Mouse (Mus musculus) B cell, adult (primary cell): ENCODE data around the gene Oog4. TPM values are rescaled to one million over a fixed set of nuclear protein-coding genes. Genes with fewer than 3 reads are reported as not detected.

Source experiments
- total RNA-seq: library from RNA; stranded (reverse); gene quantifications from 4 replicates; pipeline ENCODE4 v1.2.4, GENCODE M21; 2023; ENCODE audit not compliant: inconsistent age

Oog4 gene
- total RNA-seq, result not detected in 4 replicates

GRCm38 (mm10) chr4:143450224-143450623, at the start of gene Oog4:
Gene Oog4, minus strand, starts transcription at chr4:143450324.

GRCm38 (mm10) chr4:143412219-143413092, 37.7 kb downstream of the Oog4 start, which contains the start of gene Pramef8:
Gene Pramef8, plus strand, starts transcription at chr4:143412426.

GRCm38 (mm10) chr4:143394181-143394580, 55.9 kb downstream of the Oog4 start, which contains the start of gene Pramel1:
Gene Pramel1, plus strand, starts transcription at chr4:143394428.

Other genes starting within 250 kb of the Oog4 start
- 72.2 to 78.3 TPM (median 77.7 TPM) in 4 replicates for gene Prdm2, start 237.3 kb downstream of the Oog4 start, total RNA-seq
- gene Pdpn, start 150.8 kb downstream of the Oog4 start, total RNA-seq, result not detected in 4 replicates
- not detected in 4 replicates for gene Lrrc38, start 100.6 kb downstream of the Oog4 start, total RNA-seq
- not detected in 4 replicates for gene Pramel1, start 55.9 kb downstream of the Oog4 start, total RNA-seq
- gene Pramef8, start 37.9 kb downstream of the Oog4 start, total RNA-seq, result 58.5 to 72.0 TPM (median 67.7 TPM) in 4 replicates
- not detected in 4 replicates for gene Gm13043, start 61.0 kb upstream of the Oog4 start, total RNA-seq
- not detected in 4 replicates for gene Gm13040, start 85.6 kb upstream of the Oog4 start, total RNA-seq
- not detected in 4 replicates for gene BC080695, start 101.4 kb upstream of the Oog4 start, total RNA-seq
- not detected in 4 replicates for gene Gm13057, start 101.4 kb upstream of the Oog4 start, total RNA-seq
- not detected in 4 replicates for gene Gm13083, start 164.7 kb upstream of the Oog4 start, total RNA-seq
- gene Gm13088, start 206.9 kb upstream of the Oog4 start, total RNA-seq, result not detected in 4 replicates